Mouse (Mus musculus) left cerebral cortex, adult 2 months (tissue): ENCODE results near the gene Gm44805. TPM values are rescaled to one million over a fixed set of nuclear protein-coding genes. Genes with fewer than 3 reads are reported as not detected.

Source experiments
- DNase-seq, 2 experiments: peaks; one replicate each; pipeline ENCODE4 v3.0.0; 2021 to 2022; ENCODE audit warnings: low spot score in 2 of 2, mixed read lengths in 1 of 2; ENCODE audit errors: extremely low spot score in 1 of 2
- H3K27ac ChIP-seq: fragments of 200-600 bp; 2 replicates; pipeline ENCODE4 v1.8.1; 2022
- H3K4me3 ChIP-seq: fragments of 200-600 bp; 2 replicates; pipeline ENCODE4 v1.8.1; 2022
- CTCF ChIP-seq: fragments of 200-600 bp; IDR thresholded peaks from 2 replicates; pipeline ENCODE4 v1.8.1; 2022; ENCODE audit warnings: antibody characterized with exemption, mild to moderate bottlenecking, moderate library complexity
- intact Hi-C: fragments of 180-260 bp; cut with DNase I; formaldehyde crosslinking; loops from one replicate; pipeline ENCODE4 v1.15.1; 2025
- total RNA-seq, 2 experiments: library from RNA; stranded (reverse); gene quantifications; 2 replicates each; pipeline ENCODE4 v1.2.3; 2021

The Gm44805 gene
- total RNA-seq, 2 experiments from 2014 or later: not detected

DNA sequence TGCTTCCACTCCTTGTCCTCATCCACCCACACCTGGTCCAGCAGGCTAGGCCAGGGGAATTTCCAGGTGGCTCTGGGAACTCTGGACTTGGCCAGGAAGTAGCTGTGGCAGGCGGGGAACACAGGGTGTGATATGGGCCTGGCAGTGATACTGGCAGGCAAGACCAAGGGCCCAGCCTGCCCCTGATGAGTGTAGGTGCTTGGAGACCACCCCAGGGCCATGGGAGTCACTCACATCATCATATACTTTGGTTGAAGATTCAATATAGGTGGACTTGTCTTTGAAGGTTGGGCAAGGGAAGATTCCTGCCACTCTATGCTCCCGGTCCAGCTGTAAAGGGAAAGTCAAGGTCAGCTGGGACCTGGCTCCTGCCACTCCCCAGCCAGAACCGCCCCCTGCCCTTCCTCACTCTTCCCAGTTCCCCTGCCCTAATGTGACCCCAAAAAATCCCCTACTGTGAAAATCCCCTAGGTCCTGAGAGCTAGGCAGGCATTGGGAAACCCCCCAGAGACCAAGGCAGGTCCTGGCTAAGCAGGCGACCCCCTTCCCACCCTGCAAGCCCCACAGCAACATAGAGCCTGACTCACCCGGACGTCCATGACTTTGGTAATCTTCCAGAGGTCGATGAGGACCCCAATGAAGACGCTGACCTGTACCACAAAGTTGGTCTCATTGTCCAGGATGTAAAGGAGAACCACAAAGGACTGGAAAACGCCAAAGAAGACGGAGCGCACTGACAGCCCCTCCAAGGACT is 46.0 kb downstream of the Gm44805 start:
- no peak overlapping the region for H3K4me3 ChIP-seq
- DNase-seq: no peak
- intact Hi-C loops: no loop called here
- no peak overlapping the region for H3K27ac ChIP-seq
- no peak for TF ChIP-seq CTCF

GRCm38 (mm10) chr7:19634591-19634990 is 46.6 kb downstream of the Gm44805 start:
- intact Hi-C loops: no loop called here
- DNase-seq: no peak
- no peak for TF ChIP-seq CTCF
- Histone ChIP-seq H3K4me3 (no peak overlapping the region), H3K27ac (no peak overlapping the region)

DNA sequence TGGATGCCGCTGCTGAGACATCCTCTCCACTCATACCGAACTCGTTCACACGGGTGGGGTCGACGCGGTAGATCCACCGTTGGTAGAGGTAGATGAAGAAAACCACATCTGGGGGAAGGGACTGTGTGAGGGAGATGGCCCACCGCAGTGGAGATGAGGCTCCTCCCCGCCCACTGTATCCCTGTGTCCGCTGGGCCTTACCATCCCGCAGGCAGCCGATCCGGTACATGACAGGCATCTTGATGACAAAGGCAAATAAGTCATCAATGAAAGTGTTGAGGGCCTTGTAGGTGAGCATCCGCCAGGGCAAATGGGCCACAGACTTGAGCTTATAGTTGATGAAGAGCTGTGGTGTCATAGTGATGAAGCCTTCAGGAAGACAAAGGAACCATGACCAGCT is 47.4 kb downstream of the Gm44805 start:
- intact Hi-C loops: no loop called here
- no peak overlapping the region for H3K27ac ChIP-seq
- no peak overlapping the region for H3K4me3 ChIP-seq
- no peak for TF ChIP-seq CTCF
- DNase-seq: no peak

DNA sequence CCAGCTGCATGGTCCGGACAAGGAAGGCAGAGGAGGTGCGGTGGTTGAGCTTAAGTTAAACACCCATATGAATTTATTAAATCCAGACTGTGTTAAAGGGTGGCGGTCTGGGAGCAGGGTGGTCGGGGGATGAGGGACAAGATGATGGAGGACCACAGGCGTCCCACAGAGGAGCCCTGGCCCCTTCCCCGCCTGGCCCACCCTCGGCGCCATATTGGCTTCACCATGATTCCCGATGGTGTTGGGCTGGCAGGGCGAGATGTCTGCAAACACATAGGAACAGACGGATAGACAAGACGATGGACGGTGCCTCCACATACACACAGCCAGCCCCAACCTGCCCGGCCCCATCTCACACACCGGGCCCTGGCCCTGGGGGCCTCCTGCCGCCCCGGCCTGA is 48.0 kb downstream of the Gm44805 start:
- TF ChIP-seq CTCF: no peak

GRCm38 (mm10) chr7:19632720-19633119 is 48.5 kb downstream of the Gm44805 start:
- no peak for TF ChIP-seq CTCF
- Histone ChIP-seq H3K4me3 (no peak overlapping the region), H3K27ac (no peak overlapping the region)
- intact Hi-C loops: no loop called here
- DNase-seq: no peak

More for the DNA sequence above, 48.0 kb downstream of the Gm44805 start:
- intact Hi-C loops: no loop called here
- Histone ChIP-seq H3K27ac (no peak overlapping the region), H3K4me3 (no peak overlapping the region)
- DNase-seq: no peak

- no peak for DNase-seq
- intact Hi-C loops: no loop called here
- no peak overlapping the region for H3K4me3 ChIP-seq
- H3K27ac ChIP-seq: no peak overlapping the region
- TF ChIP-seq CTCF: no peak
Measured at GRCm38 (mm10) chr7:19632275-19632674, 48.9 kb downstream of the Gm44805 start.

GRCm38 (mm10) chr7:19629361-19629734 is 51.9 kb downstream of the Gm44805 start, which contains the start of gene Relb:
Gene Relb, minus strand, starts transcription at chr7:19629438.
- Histone ChIP-seq H3K4me3 (peak within 1 kb of the TSS; percentile 84), H3K27ac (peak within 1 kb of the TSS; percentile 81)
- intact Hi-C loops: no loop called here
- no peak for TF ChIP-seq CTCF
- DNase-seq: peak; percentile 91 to 92

DNA sequence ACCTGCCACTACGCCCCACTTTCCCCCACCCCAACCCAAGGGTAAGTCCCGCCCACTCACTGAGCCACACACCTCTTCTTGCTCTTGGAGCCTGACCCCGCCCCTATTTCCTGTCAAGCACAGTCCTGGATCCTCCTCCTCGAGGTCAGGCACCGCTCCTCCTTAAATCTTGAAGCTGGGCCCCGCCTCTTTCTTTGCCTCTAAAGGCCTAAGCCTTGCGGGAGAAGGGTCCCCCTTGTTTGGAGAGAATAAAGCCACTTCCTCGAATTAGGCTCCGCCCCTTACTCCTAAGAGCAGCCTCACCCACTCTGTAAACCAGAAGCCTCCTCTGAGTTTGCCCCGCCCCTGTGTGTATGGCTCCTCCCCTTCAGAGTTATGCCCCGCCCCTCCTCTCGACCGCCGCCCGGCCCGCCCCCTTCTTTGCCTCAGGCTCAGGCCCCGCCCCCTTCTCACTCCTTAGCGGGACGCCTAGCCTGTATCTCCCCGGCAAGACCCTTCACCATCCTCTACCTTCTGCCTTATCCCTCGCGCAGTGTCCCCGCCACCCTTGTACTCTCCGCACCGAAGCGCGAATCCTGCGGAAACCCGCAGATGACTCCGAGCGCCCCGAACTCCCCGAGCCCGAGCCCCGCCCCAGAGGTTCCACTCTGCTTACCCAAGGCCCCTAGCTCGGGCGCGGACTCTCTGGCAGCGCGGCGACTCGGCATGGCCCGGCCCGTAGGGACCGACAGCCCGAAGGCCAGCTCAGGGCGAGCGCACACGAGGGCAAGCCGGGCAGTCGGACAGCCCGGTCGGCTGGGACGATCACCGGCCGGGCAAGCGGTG is 52.5 kb downstream of the Gm44805 start:
- H3K27ac ChIP-seq: peak overlapping the region; percentile 81
- intact Hi-C loops: no loop called here
- peak; percentile 85 to 87 for DNase-seq
- peak overlapping the region; percentile 84 for H3K4me3 ChIP-seq
- TF ChIP-seq CTCF: no peak

DNA sequence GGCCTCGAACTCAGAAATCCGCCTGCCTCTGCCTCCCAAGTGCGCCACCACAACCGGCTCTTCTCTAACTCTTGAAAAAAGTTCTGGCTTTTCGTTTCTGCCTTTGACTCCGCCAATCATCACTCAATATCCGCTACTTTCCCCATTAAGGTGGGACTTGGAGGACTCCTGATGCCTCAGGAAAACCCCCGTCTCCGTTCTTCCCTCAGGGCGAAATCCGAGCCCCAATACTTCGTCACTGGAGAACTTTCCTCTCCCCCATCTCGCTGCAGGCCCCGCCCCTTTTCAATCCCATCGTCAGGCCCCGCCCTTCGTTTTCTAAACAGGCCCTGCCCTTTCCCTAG is 53.1 kb downstream of the Gm44805 start:
- no peak for DNase-seq
- no peak for TF ChIP-seq CTCF
- Histone ChIP-seq H3K4me3 (peak overlapping the region; percentile 84), H3K27ac (0 out of 2 replicates have a peak overlapping the region, but pooled peaks have one; percentile 57)
- intact Hi-C loops: no loop called here

- H3K4me3 ChIP-seq: no peak overlapping the region
Measured at GRCm38 (mm10) chr7:19627721-19628120, 53.5 kb downstream of the Gm44805 start.

DNA sequence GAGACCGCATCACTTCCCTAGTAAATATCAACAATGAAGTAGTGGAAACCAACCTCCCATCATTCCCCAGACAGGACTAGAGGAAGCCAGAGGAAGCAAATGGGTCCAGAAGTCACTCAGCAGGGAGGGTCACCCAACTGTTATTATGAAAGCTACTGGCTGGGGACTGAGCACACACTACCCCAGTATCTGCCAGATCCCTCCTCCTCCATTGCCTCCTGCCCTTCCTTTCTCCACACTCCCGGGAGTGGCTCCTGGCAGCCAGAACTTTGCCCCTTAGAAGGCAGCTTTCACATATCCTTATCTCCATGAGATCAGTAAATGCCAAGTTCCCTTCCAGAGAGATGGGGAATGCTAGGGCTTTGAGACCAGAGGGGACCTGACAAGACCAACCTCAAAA is 57.8 kb downstream of the Gm44805 start:
- Histone ChIP-seq H3K27ac (no peak overlapping the region), H3K4me3 (no peak overlapping the region)
- intact Hi-C loops: no loop called here
- no peak for TF ChIP-seq CTCF
- no peak for DNase-seq

More at GRCm38 (mm10) chr7:19627721-19628120, 53.5 kb downstream of the Gm44805 start:
- intact Hi-C loops: no loop called here
- no peak for TF ChIP-seq CTCF
- H3K27ac ChIP-seq: no peak overlapping the region
- DNase-seq: no peak

DNA sequence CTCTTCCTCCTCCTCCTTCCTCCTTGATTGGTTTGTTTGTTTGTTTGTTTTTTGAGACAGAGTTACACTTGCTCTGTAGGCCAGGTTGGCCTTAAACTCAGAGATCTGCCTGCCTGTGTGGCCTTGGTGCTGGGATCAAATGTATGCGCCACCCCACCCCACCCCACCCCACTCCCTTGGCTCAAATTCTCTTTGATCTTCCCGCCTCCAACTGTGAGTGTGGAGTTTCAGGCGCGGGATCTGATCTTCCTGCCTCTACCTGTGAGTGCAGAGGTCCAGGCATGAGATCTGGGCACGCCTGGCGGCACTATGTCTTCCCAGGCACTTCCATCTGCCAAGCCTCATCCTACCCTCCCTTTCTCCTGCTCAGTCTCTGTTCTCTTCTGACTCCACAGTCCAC is 59.0 kb downstream of the Gm44805 start:
- intact Hi-C loops: no loop called here
- no peak for TF ChIP-seq CTCF
- Histone ChIP-seq H3K27ac (no peak overlapping the region), H3K4me3 (no peak overlapping the region)
- no peak for DNase-seq

Other genes with a start within 250 kb of the Gm44805 start
- 10 to 100 TPM; 79.1 to 79.5 TPM for gene Mark4, start 222.6 kb downstream of the Gm44805 start, total RNA-seq
- gene Exoc3l2, start 218.1 kb downstream of the Gm44805 start, total RNA-seq: under 1 TPM; 0.26 to 0.36 TPM
- 1 to 10 TPM; 6.7 to 7.9 TPM for gene Bloc1s3, start 173.1 kb downstream of the Gm44805 start, total RNA-seq
- gene Trappc6a, start 173.0 kb downstream of the Gm44805 start, total RNA-seq: 10 to 100 TPM; 16.6 to 18.4 TPM
- gene Nkpd1, start 163.6 kb downstream of the Gm44805 start, total RNA-seq: under 1 TPM; 0.44 to 0.84 TPM
- gene Ppp1r37, start 118.3 kb downstream of the Gm44805 start, total RNA-seq: 100 to 1,000 TPM; 148 to 150 TPM
- 1 to 10 TPM; 1.5 to 2.0 TPM for gene Zfp296, start 104.1 kb downstream of the Gm44805 start, total RNA-seq
- gene Gemin7, start 103.8 kb downstream of the Gm44805 start, total RNA-seq: 10 to 100 TPM; 50.1 to 50.8 TPM
- 10 to 100 TPM; 92.7 to 98.3 TPM for gene Clasrp, start 76.9 kb downstream of the Gm44805 start, total RNA-seq
- gene Relb, start 52.0 kb downstream of the Gm44805 start, total RNA-seq: 1 to 10 TPM; 7.2 to 7.7 TPM
- gene Clptm1, start 16.4 kb downstream of the Gm44805 start, total RNA-seq: 100 to 1,000 TPM; 137 to 139 TPM
- gene Apoc2, start 3.5 kb downstream of the Gm44805 start, total RNA-seq: not detected
- not detected for gene Apoc4, start 56 bp upstream of the Gm44805 start, total RNA-seq
- gene Apoc1, start 11.2 kb upstream of the Gm44805 start, total RNA-seq: 1 to 10 TPM; 3.5 to 3.7 TPM
- gene Apoe, start 17.8 kb upstream of the Gm44805 start, total RNA-seq: 1,000 to 10,000 TPM; 1,824 to 1,912 TPM
- 100 to 1,000 TPM; 117 TPM for gene Tomm40, start 34.0 kb upstream of the Gm44805 start, total RNA-seq
- gene Nectin2, start 69.1 kb upstream of the Gm44805 start, total RNA-seq: 1 to 10 TPM; 7.9 to 8.2 TPM
- gene Bcam, start 89.6 kb upstream of the Gm44805 start, total RNA-seq: 10 to 100 TPM; 12.2 to 15.1 TPM
- gene Cblc, start 115.4 kb upstream of the Gm44805 start, total RNA-seq: not detected
- gene Bcl3, start 141.3 kb upstream of the Gm44805 start, total RNA-seq: under 1 TPM; 0.56 to 0.77 TPM
- 1 to 10 TPM; 1.7 to 2.2 TPM for gene Gm19345, start 170.6 kb upstream of the Gm44805 start, total RNA-seq
- not detected for gene Ceacam16, start 179.9 kb upstream of the Gm44805 start, total RNA-seq
- gene Ceacam19, start 206.5 kb upstream of the Gm44805 start, total RNA-seq: not detected
- 10 to 100 TPM; 14.6 to 14.8 TPM for gene Pvr, start 239.7 kb upstream of the Gm44805 start, total RNA-seq